7 mouse cellular contexts compared by ENCODE assay signal in the genomic region with DNA sequence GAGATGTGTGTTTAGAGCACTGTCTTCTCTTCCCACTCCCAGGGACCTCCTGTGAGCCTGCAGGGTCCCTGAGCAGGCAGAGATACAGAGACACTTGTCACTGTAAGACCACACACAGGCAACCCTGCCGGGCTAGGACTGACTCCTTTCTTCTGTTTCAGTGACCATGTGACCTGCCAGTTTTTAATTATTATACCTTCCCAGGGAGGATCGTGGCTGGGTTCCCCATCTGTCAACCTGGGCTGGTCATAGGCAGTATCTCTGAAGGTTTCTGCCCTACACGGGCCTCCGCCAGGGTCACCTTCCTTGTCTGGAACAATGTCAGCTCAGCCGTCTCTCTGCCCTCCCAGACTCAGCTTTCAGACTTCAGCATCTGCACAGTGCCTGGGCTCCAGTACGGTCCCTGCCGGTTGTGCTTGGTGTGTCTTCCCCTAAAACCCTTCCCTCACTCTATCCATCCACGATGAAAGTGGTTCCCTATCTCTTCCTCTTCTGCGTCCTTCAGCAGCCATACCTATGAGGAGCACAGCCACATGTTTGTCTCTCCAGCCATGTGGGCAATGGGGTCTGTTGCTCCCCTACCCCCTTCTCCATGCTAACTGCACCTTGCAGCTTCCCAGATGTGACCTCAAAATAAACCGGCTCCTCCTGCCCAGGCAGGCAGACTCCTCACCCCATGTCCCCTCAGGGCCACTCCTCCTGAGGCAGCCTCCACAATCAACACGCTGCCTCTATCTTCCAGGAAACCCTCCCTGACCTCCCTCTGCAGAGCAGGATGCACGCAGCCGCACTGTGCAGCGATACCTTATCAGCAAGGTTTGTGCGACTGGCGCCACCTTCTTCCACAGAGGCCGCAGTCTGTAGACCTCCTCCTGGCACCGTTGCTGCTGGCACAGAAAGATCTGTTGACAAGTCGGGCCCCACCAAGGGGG. TPM values are rescaled to one million over a fixed set of nuclear protein-coding genes. Genes with fewer than 3 reads are reported as not detected.
DNase-seq lines count a peak whose midpoint lies in the region; ATAC-seq lines count a peak whose summit lies in the region.

No protein-coding gene starts in this region.

- ATAC-seq in heart, embryonic 14.5 days (ENCODE audit: insufficient number of reproducible peaks, insufficient read depth, low FRiP score, low read depth) = peak; percentile 85
- ATAC-seq in liver, embryonic 13.5 days (ENCODE audit: low read depth) = peak; percentile 93

- no peaks in the 10 kb centered on the region for H3K9me3 ChIP-seq in heart, embryonic 14.5 days (ENCODE audit: control insufficient read depth, low read length)
- H3K9me3 ChIP-seq in liver, embryonic 13.5 days (replicated peaks) = no peaks in the 10 kb centered on the region

- DNase-seq in ovary, postnatal 36 days (ENCODE audit: low spot score) = peak; percentile 23
- no peak for DNase-seq in ovary, postnatal 10 days (ENCODE audit: low spot score)
- peak; percentile 82 for DNase-seq in liver, embryonic 13.5 days
- DNase-seq in thymus, postnatal 4 days = peak; percentile 70
- DNase-seq in left cerebral cortex, adult 11 months (ENCODE audit: low spot score) = no peak
- DNase-seq in cerebellum, adult 9-11 months = no peak

- 4% methylated on average over 19 of the region's 19 CpGs for WGBS in heart, embryonic 14.5 days
- WGBS in liver, embryonic 13.5 days (ENCODE audit: insufficient replicate concordance) = 13% methylated on average over 19 of the region's 19 CpGs

- no peaks in the 10 kb centered on the region for H3K36me3 ChIP-seq in heart, embryonic 14.5 days (ENCODE audit: control insufficient read depth, insufficient read depth, low read length)
- H3K36me3 ChIP-seq in liver, embryonic 13.5 days = no peaks in the 10 kb centered on the region

- H3K27me3 ChIP-seq in heart, embryonic 14.5 days (ENCODE audit: control insufficient read depth, insufficient read depth, low read length) = peaks cover 41% of the 10 kb centered on the region
- H3K27me3 ChIP-seq in liver, embryonic 13.5 days = peaks cover 77% of the 10 kb centered on the region

- peak overlapping the region in 1 of 2 experiments; percentile 4; a peak in 1 of 4 replicates for H3K4me3 ChIP-seq in heart, embryonic 14.5 days (ENCODE audit: control insufficient read depth in 1 of 2, insufficient read depth in 1 of 2, low read depth in 1 of 2, low read length in 2 of 2)
- H3K4me3 ChIP-seq in liver, embryonic 13.5 days (replicated peaks) = peak overlapping the region; percentile 4

- peak overlapping the region in 1 of 2 experiments; percentile 61; a peak in 2 of 4 replicates for H3K27ac ChIP-seq in heart, embryonic 14.5 days (replicated peaks in 1 of 2; ENCODE audit: control insufficient read depth in 1 of 2, insufficient read depth in 1 of 2, low read depth in 2 of 2, low read length in 2 of 2)
- peak overlapping the region; percentile 70 for H3K27ac ChIP-seq in liver, embryonic 13.5 days

- no peak overlapping the region for H3K9ac ChIP-seq in heart, embryonic 14.5 days (ENCODE audit: low read length)
- H3K9ac ChIP-seq in liver, embryonic 13.5 days = peak overlapping the region; percentile 53

- peaks cover 24% of the 10 kb centered on the region in 2 experiments for H3K4me1 ChIP-seq in heart, embryonic 14.5 days (ENCODE audit: control insufficient read depth in 2 of 2, insufficient read depth in 2 of 2, low read length in 2 of 2)
- peaks cover 55% of the 10 kb centered on the region for H3K4me1 ChIP-seq in liver, embryonic 13.5 days (replicated peaks)

- peak overlapping the region; percentile 47 for H3K4me2 ChIP-seq in heart, embryonic 14.5 days (ENCODE audit: low read length)
- H3K4me2 ChIP-seq in liver, embryonic 13.5 days = peak overlapping the region; percentile 49

RNA-seq across cellular contexts. Expression of a gene that starts 36.9 kb away (rescaled TPM):
- polyA plus RNA-seq in heart, embryonic 14.5 days (2014; fragmentation: Nextera tagmentation; extraction: Ambion mirVana) = 4.2 and 6.2 TPM in 2 replicates
- polyA plus RNA-seq in liver, embryonic 13.5 days (2015; fragmentation: Nextera tagmentation; extraction: Ambion mirVana) = 4.5 and 5.7 TPM in 2 replicates

RNA-seq across cellular contexts. Expression of a gene that starts 39.5 kb away (rescaled TPM):
- 15.1 and 15.4 TPM in 2 replicates for polyA plus RNA-seq in heart, embryonic 14.5 days (2014; fragmentation: Nextera tagmentation; extraction: Ambion mirVana)
- 7.9 and 8.5 TPM in 2 replicates for polyA plus RNA-seq in liver, embryonic 13.5 days (2015; fragmentation: Nextera tagmentation; extraction: Ambion mirVana)

Comparison
In these comparisons a context has a peak if more than half of its experiments do, and no peak if none do; other contexts are left out.
1. DNase-seq: peak in ovary, postnatal 36 days (single experiment), liver, embryonic 13.5 days (single experiment) and thymus, postnatal 4 days (single experiment); none in ovary, postnatal 10 days (single experiment), left cerebral cortex, adult 11 months (single experiment) and cerebellum, adult 9-11 months (single experiment).